Mouse (Mus musculus) stomach, adult 2 months (tissue): ENCODE measurements around the gene Slc7a4. TPM values are rescaled to one million over a fixed set of nuclear protein-coding genes. Genes with fewer than 3 reads are reported as not detected.

ENCODE experiments used
- polyA plus RNA-seq: library from polyadenylated mRNA; depleted of rRNA; stranded (reverse); fragments of >200 nt; gene quantifications from 2 replicates; pipeline ENCODE4 v1.2.3, GENCODE M21; 2012; rRNA removed

Gene Slc7a4
- polyA plus RNA-seq, result 18.1 and 22.4 TPM in 2 replicates

DNA sequence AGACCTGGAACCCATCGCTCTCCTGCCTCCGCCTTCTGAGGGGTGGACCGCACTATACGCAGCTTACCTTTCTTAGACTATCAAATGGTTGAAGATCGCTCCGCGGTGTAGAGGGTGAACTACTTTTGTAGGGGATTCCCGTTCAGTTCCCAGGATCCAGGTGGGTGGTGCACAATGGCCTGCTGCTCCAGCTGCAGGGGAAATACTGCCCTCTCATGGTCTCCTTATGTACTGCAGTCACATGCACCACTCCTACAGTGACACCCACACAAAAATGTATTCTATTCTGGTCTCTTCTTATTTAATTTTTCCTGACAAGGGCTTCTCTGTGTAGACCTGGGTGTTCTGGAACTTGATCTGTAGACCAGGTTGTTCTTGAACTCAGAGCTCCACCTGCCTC, at the start of gene Slc7a4:
Gene Slc7a4 (minus strand): TSS at position 151 of the 400 bp plus-strand sequence.

DNA sequence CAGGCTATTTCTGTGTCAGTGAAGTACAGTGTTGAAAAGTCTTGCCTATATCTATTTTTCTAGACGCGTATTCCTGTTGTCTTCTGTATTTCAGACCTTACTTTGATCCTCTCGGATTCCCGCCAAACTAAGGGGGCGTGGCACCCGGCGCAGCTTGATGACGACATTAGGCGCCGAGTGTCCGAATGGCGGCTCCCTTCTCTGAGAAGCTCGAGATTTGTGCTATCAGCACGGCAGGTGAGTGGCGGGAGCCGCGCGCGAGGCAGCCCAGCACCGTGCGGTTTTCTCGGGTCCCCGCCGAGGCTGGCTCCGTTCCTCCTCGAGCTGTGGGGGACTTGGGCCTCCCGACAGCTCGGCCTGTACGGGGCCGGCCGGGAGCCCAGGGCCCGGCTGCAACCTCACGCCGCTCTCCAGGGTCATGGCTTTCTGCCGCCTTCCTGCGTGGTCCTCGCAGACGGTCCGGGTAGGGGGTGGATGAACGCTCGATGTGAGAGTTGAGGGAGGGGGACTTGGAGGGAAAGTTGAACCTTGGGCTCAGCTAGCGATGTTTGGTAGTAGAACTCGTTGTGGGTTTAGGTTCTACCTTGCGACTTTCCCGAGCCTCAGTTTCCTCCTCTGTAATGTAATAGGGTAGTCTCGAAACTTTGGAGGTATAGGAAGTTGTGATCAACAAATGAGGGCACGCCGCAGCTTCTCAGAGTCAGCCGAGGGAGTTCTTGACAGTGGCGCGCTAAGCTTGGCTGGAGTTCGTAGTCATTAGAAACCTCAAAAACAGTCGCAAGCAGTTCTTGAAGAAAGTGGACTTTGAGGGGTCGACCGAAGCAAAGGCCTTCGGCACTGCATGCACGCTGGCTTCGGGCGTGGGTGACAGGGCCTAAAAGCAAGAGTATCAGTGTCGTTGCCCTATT, 36.4 kb upstream of the Slc7a4 start, which contains the start of gene Smpd4:
Gene Smpd4 (plus strand): TSS at position 157 of the 908 bp plus-strand sequence.

DNA sequence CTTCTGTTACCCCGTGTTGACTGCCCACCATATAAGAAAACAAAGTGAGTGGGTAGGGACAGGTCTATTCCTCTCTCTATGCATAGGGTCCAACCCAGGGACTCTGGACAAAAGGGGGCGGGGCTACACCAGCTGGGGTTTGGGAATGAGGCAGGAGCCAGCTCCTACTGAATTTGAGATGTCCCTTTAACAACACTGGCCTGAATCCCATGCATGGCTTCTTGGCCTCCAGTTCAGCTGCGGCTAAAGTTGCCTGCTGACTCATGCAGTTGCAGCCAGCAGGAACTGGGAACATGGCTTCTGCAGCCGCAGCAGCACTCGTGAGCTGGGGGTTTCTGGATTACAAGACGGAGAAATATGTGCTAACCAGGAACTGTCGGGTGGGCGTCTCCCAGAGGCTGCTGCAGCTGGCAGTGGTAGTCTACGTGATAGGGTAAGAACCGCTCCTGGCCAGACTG, 21.2 kb downstream of the Slc7a4 start, which contains the start of gene P2rx6:
Gene P2rx6 (plus strand): TSS at position 135 of the 458 bp plus-strand sequence.

GRCm38 (mm10) chr16:17561128-17561750, 21.8 kb downstream of the Slc7a4 start, which contains the start of gene Lrrc74b:
TSS of gene Lrrc74b (minus strand) at chr16:17561247.

DNA sequence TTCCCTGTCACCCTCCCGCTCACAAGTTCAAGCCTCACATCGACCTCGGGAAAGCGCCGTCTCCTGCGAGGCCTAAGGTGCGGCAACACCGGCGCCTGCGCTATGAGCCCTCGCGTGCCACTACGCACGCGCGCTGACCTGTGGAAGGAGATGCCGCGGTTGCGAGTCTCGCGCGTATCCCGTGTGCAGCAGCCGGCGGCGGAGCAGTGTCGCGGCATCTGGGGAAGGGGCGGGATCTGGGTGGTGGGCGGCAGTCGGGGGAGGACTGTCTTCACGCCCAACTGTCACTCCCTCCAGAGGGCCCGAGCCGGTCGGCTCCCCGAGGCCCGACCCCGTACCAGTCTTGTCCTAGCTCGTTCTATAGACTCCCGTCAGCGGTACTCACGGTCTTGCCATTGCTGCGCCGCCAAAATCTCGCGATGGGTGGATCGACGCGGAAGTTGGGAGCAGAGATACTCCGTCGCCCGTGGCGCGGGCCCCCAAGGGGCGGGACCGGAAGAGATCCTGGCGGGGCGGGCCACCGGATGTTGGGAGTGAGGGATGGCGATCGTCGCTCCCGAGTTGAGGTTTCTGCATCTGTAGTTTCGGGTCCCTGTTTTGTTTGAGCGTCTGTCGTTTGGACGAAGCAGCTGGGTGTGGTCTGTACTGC, 52.2 kb downstream of the Slc7a4 start, which contains the start of gene Thap7:
Gene Thap7 (minus strand): TSS at position 497 of the 649 bp plus-strand sequence.

Other genes with a start within 250 kb of the Slc7a4 start
- gene Snap29, start 177.2 kb downstream of the Slc7a4 start, polyA plus RNA-seq, result 2.0 and 2.1 TPM in 2 replicates
- gene Pi4ka, start 176.9 kb downstream of the Slc7a4 start, polyA plus RNA-seq, result 23.7 and 30.3 TPM in 2 replicates
- gene Crkl, start 131.2 kb downstream of the Slc7a4 start, polyA plus RNA-seq, result 12.7 and 18.1 TPM in 2 replicates
- gene Aifm3, start 93.6 kb downstream of the Slc7a4 start, polyA plus RNA-seq, result 0.79 and 1.2 TPM in 2 replicates
- 112 and 122 TPM in 2 replicates for gene Lztr1, start 74.5 kb downstream of the Slc7a4 start, polyA plus RNA-seq
- gene Thap7, start 52.1 kb downstream of the Slc7a4 start, polyA plus RNA-seq, result 53.3 and 64.2 TPM in 2 replicates
- gene Lrrc74b, start 22.0 kb downstream of the Slc7a4 start, polyA plus RNA-seq, result 0.09 TPM in 1 of 2 replicates, not detected in the other
- gene P2rx6, start 21.3 kb downstream of the Slc7a4 start, polyA plus RNA-seq, result 1.1 and 2.2 TPM in 2 replicates
- 19.6 and 21.7 TPM in 2 replicates for gene Smpd4, start 36.1 kb upstream of the Slc7a4 start, polyA plus RNA-seq
- 0.24 and 0.73 TPM in 2 replicates for gene Ccdc74a, start 63.3 kb upstream of the Slc7a4 start, polyA plus RNA-seq
- gene Med15, start 149.7 kb upstream of the Slc7a4 start, polyA plus RNA-seq, result 55.4 and 63.7 TPM in 2 replicates
- 29.5 and 32.8 TPM in 2 replicates for gene Klhl22, start 176.4 kb upstream of the Slc7a4 start, polyA plus RNA-seq
- gene Scarf2, start 214.1 kb upstream of the Slc7a4 start, polyA plus RNA-seq, result 25.6 and 36.5 TPM in 2 replicates
- 0.04 TPM in 1 of 2 replicates, not detected in the other for gene B830017H08Rik, start 249.9 kb upstream of the Slc7a4 start, polyA plus RNA-seq